Mouse (Mus musculus): ENCODE data around the gene Ddc. TPM values are rescaled to one million over a fixed set of nuclear protein-coding genes. Genes with fewer than 3 reads are reported as not detected.
A peak's percentile ranks its signal among the peaks of the same experiment; 100 is the strongest.

Gene Ddc
- not detected in 2 replicates for total RNA-seq (2017)

DNA sequence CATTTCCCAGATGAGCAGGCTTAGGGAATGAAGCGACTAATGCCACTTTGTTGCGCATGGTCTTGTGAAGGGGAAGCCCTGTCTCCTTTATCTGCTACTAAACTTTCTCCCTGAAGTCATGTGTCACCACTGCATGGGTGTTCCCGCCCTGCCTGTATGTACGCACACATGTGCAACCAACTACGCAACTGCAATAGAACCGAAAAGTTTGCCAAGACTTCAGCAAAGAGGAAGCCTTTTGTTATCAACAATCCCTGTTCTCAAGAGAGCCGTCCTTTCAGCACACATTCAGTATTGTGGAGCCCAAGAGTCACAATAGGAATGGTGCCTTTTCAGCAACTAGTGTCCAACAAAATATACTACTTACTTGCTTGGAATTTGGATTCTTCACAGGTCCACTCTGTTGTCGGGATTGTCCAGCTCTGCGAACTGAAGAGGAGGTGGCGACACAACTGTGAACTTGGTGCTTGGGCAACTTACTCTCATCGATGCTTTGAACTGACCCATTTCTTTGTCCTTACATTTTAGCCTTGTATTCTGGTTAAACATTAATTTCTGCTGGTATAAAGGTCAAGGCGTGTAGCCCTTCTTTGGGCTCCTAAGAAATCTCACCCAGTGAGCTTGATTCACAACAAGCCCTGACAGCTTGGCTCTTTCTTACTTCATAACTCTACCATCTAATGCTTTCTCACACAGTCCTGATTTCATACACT is at the start of gene Ddc:
Gene Ddc, minus strand, starts transcription at position 500 of the 713 bp plus-strand sequence.
- 0 out of 4 replicates have a peak, but pooled peaks of 1 of the 2 experiments have one; percentile 12 for ATAC-seq (replicated peaks in 1 of 2; ENCODE audit: insufficient read depth in 1 of 2, low FRiP score in 2 of 2, low TSS enrichment in 1 of 2, low read depth in 1 of 2, poor library complexity in 2 of 2, severe bottlenecking in 2 of 2)

DNA sequence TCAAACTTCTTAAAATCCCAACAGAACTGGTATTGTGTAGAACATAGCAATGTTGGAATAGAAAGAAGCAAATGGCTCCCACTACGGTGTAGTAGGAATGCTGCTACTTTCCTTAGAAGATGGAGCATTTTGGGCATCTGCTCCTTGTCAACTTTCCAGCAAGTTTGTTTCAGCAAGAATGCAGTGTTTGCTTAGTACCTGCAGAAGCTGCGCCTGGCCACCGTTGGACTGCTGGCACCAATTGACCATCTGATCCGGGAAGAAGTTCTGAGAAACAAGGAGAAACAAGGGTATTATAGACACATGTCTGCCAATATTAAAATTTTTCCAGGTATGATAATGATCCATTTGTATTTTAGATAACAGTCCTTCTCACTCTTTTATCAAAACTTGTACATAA is 47.8 kb upstream of the Ddc start:
- ATAC-seq (replicated peaks in 1 of 2; ENCODE audit: insufficient read depth in 1 of 2, low FRiP score in 2 of 2, low TSS enrichment in 1 of 2, low read depth in 1 of 2, poor library complexity in 2 of 2, severe bottlenecking in 2 of 2), result no peak

DNA sequence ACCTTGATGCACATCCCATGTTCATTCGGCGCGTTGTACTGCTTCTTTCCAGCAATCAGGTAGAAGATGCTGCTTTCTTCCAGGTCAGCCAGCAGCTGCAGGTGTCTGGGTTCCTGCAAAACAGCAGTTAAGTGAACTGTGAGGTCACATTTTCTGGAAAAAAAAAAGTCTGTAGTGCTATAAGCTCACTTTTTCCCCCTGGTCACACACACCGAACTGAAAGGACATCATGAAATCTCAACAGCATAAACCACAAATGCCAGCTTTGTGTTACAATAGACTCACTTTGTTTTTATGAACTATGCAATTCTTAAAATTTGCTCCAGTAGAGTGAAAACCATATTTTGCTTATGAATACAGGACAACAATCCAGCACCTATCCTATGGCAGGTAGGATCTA is 46.9 kb upstream of the Ddc start:
- no peak for ATAC-seq (replicated peaks in 1 of 2; ENCODE audit: insufficient read depth in 1 of 2, low FRiP score in 2 of 2, low TSS enrichment in 1 of 2, low read depth in 1 of 2, poor library complexity in 2 of 2, severe bottlenecking in 2 of 2)

DNA sequence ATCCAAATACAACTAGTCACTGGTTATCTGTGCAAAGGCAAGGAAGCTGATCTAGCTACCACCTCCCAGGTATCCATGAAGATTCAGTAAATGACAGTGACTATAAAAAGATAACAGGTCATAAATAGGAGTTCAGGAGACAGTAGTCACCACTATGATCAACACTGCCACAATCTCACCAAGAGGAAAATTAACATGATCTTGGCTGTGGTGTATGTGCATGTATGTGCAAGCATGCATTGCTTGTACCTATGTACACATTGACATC is 46.1 kb upstream of the Ddc start:
- no peak for ATAC-seq (replicated peaks in 1 of 2; ENCODE audit: insufficient read depth in 1 of 2, low FRiP score in 2 of 2, low TSS enrichment in 1 of 2, low read depth in 1 of 2, poor library complexity in 2 of 2, severe bottlenecking in 2 of 2)

DNA sequence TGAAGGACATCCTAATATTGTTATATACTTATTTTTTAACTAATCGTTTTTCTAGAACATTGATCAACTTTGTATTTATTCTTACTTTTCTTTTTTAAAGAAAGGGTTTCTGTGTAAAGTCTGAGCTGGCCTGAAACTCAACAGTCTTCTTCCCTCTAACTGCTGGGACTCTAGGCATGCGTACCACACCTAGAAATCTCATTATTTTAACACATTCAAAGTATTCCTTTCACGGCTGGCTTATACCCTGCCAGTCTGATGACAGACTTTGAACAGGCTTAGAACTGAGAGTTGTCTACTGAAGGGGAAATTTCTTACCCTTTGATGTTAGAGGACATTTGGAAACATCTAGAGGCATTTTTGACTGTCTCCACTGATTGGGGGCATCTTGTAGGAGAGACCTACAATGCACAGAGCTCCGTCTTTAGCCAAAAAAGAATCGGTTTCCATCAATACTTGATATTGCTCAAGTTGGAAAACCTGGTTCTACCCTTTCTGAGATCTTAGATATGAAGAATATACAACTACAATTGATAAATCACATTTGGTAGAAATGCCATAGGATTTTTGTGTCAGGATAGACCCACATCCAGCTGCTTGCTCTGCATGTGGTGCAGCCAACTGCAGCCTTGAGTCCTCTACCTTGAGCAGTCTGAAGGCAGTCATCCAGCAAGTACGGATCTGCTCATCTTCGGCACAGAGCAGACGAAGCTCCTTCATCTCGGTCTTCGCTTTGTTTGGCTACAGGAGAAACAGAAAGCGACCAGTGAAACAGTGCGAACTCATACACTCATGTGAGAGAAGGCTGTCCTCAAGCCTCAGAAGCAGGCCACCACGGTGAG is 45.5 kb upstream of the Ddc start:
- ATAC-seq (replicated peaks in 1 of 2; ENCODE audit: insufficient read depth in 1 of 2, low FRiP score in 2 of 2, low TSS enrichment in 1 of 2, low read depth in 1 of 2, poor library complexity in 2 of 2, severe bottlenecking in 2 of 2), result no peak

DNA sequence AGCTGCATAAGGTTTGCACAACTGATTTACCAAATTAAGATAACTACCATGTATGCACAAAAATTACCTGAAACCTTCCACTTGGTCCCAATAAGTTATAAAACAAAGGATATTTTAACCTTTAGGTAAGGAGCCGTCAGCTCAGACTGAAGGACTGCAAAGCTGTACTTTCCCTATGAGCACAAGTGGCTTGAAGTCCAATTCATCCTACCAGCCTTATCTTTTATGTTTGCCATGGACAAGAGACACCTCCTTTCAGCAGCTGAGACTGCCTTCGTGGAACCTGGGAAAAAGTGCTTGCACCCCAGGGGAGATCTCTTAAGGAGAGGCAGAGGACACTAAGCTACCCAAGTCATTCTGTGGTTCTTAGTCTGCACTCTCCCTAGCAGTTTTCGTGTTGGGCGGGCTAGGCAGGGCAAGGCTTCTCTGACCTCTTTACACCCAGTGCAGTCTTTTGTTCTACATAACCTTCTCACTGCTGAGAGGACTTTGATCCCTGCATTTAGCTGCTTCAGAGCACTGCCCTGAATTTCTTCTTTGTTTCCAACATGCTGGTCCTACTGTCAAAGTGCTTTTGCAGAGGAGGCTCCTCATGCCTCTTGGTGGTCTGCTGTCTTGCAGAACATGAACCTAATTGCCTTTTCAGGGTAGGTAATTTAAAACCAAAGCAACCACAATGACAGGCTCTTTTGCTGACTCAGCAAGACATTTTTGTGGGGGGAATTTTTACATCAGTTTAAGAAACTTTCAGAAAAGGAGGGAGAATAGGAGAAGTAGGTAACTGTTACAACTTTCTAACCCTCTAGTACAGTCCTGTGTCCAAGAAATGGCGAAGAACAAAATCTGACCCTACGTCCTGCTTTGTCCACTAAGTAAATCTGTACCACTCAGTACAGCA is 44.6 kb upstream of the Ddc start:
- peak; percentile 27 to 45; a peak in 2 of 4 replicates for ATAC-seq (replicated peaks in 1 of 2; ENCODE audit: insufficient read depth in 1 of 2, low FRiP score in 2 of 2, low TSS enrichment in 1 of 2, low read depth in 1 of 2, poor library complexity in 2 of 2, severe bottlenecking in 2 of 2)

DNA sequence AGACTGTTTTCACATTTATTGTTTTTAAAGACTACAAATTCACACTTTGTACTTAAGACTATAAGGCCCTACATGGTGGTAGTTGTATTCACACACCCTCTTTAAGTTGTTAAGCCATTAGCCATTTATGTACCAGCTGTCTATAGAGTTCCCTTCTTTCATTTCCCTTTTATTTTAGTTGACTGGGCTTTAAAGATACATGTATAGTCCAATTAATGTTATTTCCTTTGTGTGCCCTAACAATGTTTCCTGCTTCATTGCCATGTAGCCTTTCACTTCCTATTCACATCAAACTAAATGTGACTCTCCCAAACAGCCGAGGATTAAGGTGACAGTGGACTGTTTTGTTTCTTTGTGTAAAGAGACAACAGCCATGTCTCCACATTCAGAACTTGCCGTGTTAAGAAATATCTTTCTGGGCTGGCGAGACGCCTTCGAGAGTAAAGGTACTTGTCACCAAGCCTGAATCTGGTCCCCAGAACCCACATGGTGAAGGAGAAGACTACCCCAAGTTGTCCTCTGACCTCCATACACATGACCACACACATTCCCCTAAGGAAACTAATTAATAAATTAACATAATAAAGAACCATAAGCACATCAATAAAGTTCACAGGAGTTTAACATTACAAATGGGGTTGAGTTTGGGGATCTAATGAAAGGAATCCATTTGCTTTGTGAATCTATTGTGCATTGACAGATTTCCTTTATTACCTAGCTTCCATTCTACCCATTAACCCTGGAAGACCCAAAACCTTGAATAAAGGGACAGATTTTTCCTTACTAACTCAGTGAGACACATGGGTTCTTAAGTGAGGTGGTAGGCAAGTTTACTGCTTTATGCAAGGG is 43.1 kb upstream of the Ddc start:
- no peak for ATAC-seq (replicated peaks in 1 of 2; ENCODE audit: insufficient read depth in 1 of 2, low FRiP score in 2 of 2, low TSS enrichment in 1 of 2, low read depth in 1 of 2, poor library complexity in 2 of 2, severe bottlenecking in 2 of 2)

DNA sequence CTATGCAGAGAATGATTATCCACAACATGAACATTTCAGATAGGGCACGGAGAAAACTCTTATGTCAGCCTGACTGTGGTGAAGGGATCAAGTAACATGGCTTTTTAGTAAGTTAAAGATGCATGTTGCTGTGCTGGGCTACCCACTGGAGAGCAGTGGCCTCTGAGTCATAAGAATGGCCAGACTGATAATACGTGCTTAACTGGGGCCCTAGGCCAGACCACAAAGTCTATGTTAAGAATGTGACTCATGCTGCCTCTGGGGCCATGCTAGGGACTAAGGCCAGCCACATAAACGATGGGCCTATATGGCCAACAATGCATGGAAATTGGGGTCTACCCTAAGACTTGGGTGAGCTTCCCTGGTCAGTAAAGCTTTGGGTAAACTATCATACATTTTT is 41.7 kb upstream of the Ddc start:
- ATAC-seq (replicated peaks in 1 of 2; ENCODE audit: insufficient read depth in 1 of 2, low FRiP score in 2 of 2, low TSS enrichment in 1 of 2, low read depth in 1 of 2, poor library complexity in 2 of 2, severe bottlenecking in 2 of 2), result no peak

DNA sequence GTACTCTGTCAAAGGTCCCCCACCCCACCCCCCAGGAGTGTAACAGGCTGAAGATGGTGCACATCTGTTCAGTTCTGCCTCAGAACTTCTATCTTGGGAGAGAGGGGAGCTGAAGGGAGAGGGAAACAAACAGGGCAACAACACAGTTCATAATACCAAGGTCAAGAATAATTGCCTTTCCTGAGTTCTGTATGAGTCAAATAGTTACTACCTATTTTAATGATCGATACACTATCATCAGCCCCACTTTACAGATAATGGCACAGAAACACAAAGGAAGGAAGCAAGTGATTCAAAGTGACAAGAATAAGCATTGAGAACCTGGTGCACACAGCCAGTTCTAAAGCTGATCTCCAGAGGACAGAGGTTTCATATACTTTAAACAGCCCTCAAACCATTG is 40.6 kb upstream of the Ddc start:
- ATAC-seq (replicated peaks in 1 of 2; ENCODE audit: insufficient read depth in 1 of 2, low FRiP score in 2 of 2, low TSS enrichment in 1 of 2, low read depth in 1 of 2, poor library complexity in 2 of 2, severe bottlenecking in 2 of 2), result no peak

DNA sequence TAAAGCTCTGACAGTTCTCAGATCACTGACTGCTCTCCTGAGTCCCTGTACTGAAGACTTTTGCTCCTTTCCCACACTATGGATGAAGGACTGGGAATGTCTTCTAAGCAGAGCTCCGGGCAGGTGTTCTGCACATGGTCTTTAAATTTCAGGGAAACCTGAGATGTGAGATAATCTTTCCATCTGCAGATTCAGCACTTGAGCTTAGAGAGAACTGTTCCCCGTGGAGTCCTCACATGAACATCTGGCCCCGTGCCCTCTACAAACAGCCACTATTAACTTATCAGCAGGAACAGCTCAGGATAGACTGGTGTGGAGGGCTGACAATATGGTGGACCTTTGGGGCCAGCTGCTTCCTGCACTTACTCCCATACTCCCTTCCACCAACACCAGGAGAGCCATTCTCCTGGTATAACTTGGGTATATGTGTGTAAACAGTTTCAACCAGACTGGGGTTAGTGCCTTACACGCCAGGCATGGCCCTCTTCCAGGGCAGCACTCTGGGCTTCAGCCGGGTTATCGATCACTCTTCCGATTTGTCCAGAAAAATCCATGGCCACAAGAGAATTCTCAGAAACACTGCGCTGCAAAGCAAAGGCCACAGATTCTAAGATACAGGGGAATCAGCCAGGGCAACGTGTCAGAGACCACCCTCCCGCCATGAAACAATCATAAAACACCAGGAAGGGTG is 39.5 kb upstream of the Ddc start:
- no peak for ATAC-seq (replicated peaks in 1 of 2; ENCODE audit: insufficient read depth in 1 of 2, low FRiP score in 2 of 2, low TSS enrichment in 1 of 2, low read depth in 1 of 2, poor library complexity in 2 of 2, severe bottlenecking in 2 of 2)

DNA sequence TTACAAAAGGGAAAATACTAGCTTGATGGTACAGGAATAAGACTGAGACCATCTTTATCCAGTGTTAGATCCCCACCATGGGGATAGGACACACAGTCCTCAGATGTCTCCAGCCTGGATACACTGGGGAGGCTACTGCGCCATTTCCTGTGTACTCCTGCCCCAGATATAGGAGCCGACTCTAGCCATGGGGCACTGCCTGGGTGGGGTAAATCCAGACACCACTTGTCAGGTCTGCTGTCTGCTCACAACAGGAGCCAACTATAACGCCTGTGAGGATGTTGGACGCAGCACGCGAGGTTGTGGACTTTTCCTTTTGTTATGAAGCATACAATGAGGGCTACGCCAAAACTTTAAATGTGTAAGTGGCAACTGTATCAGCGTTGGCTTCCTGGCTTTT is 36.9 kb upstream of the Ddc start:
- no peak for ATAC-seq (replicated peaks in 1 of 2; ENCODE audit: insufficient read depth in 1 of 2, low FRiP score in 2 of 2, low TSS enrichment in 1 of 2, low read depth in 1 of 2, poor library complexity in 2 of 2, severe bottlenecking in 2 of 2)

DNA sequence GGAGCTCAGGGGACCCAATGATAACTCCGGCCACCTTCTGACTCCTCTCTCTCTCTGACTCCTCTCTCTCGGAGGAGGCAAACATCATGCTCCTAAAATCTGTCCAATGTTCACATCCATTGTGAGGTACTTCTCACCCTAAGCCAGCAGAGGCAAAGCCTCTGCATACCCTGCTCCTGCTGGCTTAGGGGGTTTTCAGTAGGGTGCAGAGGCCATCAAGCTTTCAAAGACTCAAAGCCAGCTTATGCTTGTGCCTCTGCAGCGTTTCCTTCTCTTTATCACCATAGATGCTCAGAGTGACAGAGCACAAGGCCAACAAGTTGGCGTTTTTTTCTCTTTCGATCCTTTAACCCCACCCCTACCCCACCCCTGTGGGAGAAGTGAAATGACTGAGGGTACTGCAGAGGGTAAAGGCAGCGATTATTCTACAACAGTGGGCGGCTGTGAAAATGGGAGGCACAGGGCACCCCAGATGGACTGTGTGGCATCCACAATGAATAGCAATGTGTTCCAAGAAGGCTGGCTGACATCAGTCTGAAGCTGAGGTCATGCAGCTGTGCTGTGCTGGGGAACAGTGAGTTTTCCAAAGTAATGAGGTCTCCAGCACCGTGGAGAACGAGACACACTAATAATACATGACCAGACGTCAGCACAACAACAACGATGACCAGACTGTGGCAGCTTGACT is 34.3 kb upstream of the Ddc start:
- ATAC-seq (replicated peaks in 1 of 2; ENCODE audit: insufficient read depth in 1 of 2, low FRiP score in 2 of 2, low TSS enrichment in 1 of 2, low read depth in 1 of 2, poor library complexity in 2 of 2, severe bottlenecking in 2 of 2), result peak in 1 of 2 experiments; percentile 24; a peak in 2 of 4 replicates

DNA sequence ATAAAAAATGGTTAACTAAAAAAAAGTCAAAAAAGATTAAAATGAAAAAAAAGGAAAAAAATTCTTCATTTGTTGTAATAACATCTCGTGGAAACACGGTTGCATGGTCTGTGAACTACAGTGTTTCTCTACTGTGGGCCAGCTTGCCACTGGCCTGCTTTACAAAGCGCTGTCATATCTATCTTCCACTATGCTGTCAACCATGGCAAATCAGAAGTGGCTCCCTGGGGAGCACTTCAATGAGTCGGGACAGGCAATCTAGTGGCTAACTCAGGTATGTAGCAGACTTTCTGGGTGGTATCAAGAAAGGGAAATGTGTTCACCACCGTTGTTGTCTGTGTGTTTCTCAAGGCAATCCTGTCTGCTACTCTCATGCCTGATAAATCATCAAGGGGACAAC is 33.7 kb upstream of the Ddc start:
- ATAC-seq (replicated peaks in 1 of 2; ENCODE audit: insufficient read depth in 1 of 2, low FRiP score in 2 of 2, low TSS enrichment in 1 of 2, low read depth in 1 of 2, poor library complexity in 2 of 2, severe bottlenecking in 2 of 2), result no peak

DNA sequence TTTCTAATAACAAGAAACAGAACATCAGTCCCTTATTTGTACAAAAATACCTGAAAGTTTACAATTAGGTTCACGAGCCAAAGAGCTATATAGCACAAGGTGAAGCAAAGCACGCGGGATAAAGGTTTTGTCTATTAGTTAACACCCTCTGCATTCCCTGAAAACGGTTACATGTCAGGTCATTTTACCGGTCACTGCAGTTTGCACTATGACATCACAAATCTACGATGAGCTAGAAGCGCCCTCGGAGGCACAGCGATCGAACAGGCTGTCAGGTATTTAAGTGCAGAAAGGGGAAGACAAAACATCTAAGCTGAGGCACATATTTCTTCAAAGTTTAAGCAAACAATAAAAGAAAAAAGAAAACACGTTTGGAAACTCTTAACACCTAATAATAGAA is 32.6 kb upstream of the Ddc start:
- no peak for ATAC-seq (replicated peaks in 1 of 2; ENCODE audit: insufficient read depth in 1 of 2, low FRiP score in 2 of 2, low TSS enrichment in 1 of 2, low read depth in 1 of 2, poor library complexity in 2 of 2, severe bottlenecking in 2 of 2)

DNA sequence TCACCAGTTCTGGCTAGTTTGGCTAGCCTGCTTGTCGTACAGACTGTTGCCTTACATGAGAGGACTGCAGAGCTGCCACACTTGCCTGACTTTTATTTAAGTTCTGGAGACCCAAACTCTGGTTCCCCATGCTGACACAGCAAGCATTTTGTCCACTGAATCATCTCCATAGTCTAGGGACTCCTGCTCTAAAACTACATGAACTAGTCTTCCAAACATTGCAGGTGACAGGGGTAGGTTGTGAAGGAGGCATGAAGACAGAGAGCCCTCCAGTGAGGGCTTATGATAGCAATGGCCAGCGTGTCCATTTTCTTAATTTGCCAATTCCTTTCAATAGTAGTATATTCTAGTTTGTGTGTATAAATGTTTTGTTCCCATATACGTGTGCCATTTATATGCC is 31.1 kb upstream of the Ddc start:
- no peak for ATAC-seq (replicated peaks in 1 of 2; ENCODE audit: insufficient read depth in 1 of 2, low FRiP score in 2 of 2, low TSS enrichment in 1 of 2, low read depth in 1 of 2, poor library complexity in 2 of 2, severe bottlenecking in 2 of 2)

DNA sequence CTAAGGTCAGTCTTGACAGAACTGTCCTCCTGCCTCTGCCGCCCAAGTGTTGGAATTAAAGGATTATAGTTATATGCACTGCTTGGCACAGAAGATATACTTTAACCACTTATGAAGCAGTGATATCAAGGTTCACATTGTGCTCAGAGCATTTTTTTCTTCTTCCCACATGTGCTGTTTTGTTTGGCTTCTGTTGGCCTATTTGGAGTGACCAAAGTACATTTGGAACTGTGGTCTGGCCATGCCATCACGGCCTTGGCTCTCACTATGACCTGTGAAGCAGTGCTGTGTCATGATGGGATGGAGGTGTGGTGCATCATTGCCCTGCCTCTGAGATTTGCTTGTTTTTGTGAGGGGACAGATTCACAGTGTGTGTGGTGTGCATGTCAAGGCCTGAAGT is 30.6 kb upstream of the Ddc start:
- ATAC-seq (replicated peaks in 1 of 2; ENCODE audit: insufficient read depth in 1 of 2, low FRiP score in 2 of 2, low TSS enrichment in 1 of 2, low read depth in 1 of 2, poor library complexity in 2 of 2, severe bottlenecking in 2 of 2), result no peak
